ENCODE assay signal across 8 mouse cellular contexts in genomic region chr10:84441434-84441785, GRCm38 (mm10). TPM values are rescaled to one million over a fixed set of nuclear protein-coding genes. Genes with fewer than 3 reads are reported as not detected.
A peak's percentile ranks its signal among the peaks of the same experiment; 100 is the strongest.
DNase-seq lines count a peak whose midpoint lies in the region; ATAC-seq and TF ChIP-seq lines count a peak whose summit lies in the region.

No protein-coding gene starts in this region.

- no peaks in the 10 kb centered on the region for H3K36me3 ChIP-seq in kidney, adult 2 months (ENCODE audit: control insufficient read depth, insufficient read depth, low read length)
- H3K36me3 ChIP-seq in intestine, embryonic 15.5 days, result no peaks in the 10 kb centered on the region
- H3K36me3 ChIP-seq in midbrain, postnatal 0 days (ENCODE audit: insufficient read depth, low read length), result no peaks in the 10 kb centered on the region

- 1% methylated on average over 7 of the region's 7 CpGs for WGBS in kidney, adult 2 months
- under 1% methylated on average over 7 of the region's 7 CpGs for WGBS in intestine, embryonic 15.5 days
- 1% methylated on average over 7 of the region's 7 CpGs for WGBS in midbrain, postnatal 0 days

- no peak for TF ChIP-seq CTCF in kidney, adult 2 months (conservative IDR thresholded peaks at IDR 0.05; ENCODE audit: insufficient read depth, insufficient read length, low read depth, low read length)
- TF ChIP-seq CTCF in midbrain, postnatal 0 days (IDR thresholded peaks at IDR 0.05), result no peak

- H3K9ac ChIP-seq in intestine, embryonic 15.5 days, result peak overlapping the region; percentile 97
- peak overlapping the region; percentile 99 for H3K9ac ChIP-seq in midbrain, postnatal 0 days (replicated peaks; ENCODE audit: low read length, poor library complexity, severe bottlenecking)

- TF ChIP-seq POLR2A in kidney, adult 2 months (IDR thresholded peaks at IDR 0.05; ENCODE audit: low read depth, low read length), result no peak

- no peak; the same call in 1 of the 2 replicates for ATAC-seq in intestine, embryonic 15.5 days
- no peak; the same call in 1 of the 2 replicates for ATAC-seq in midbrain, postnatal 0 days (ENCODE audit: low FRiP score)

- peak overlapping the region; percentile 97 for H3K27ac ChIP-seq in kidney, adult 2 months (ENCODE audit: insufficient read depth, low read depth, low read length)
- peak overlapping the region; percentile 90 for H3K27ac ChIP-seq in intestine, embryonic 15.5 days
- peak overlapping the region; percentile 96 for H3K27ac ChIP-seq in midbrain, postnatal 0 days (ENCODE audit: low read depth, low read length)

- peak overlapping the region; percentile 88 for H3K4me3 ChIP-seq in kidney, adult 2 months (ENCODE audit: insufficient read depth, low read depth, low read length)
- peak overlapping the region; percentile 73 for H3K4me3 ChIP-seq in intestine, embryonic 15.5 days (replicated peaks)
- H3K4me3 ChIP-seq in midbrain, postnatal 0 days (ENCODE audit: low read depth, low read length), result peak overlapping the region; percentile 86

- intact Hi-C loops in left cerebral cortex, postnatal 4 days (cut with DNase I), result no loop called here

- H3K4me1 ChIP-seq in kidney, adult 2 months (ENCODE audit: control insufficient read depth, insufficient read depth, low read length), result peaks cover 8% of the 10 kb centered on the region
- peaks cover 21% of the 10 kb centered on the region; the same call in 1 of the 2 replicates for H3K4me1 ChIP-seq in intestine, embryonic 15.5 days (replicated peaks)
- peaks cover 9% of the 10 kb centered on the region; the same call in 1 of the 2 replicates for H3K4me1 ChIP-seq in midbrain, postnatal 0 days (ENCODE audit: insufficient read depth, low read length)

- H3K9me3 ChIP-seq in intestine, embryonic 15.5 days, result no peaks in the 10 kb centered on the region
- H3K9me3 ChIP-seq in midbrain, postnatal 0 days (ENCODE audit: low read length), result no peaks in the 10 kb centered on the region

- peak; percentile 69 for DNase-seq in kidney, adult 2 months
- no peak for DNase-seq in kidney, postnatal 4 days
- DNase-seq in embryo, embryonic 10.5 days (ENCODE audit: low spot score), result peak; percentile 70
- DNase-seq in midbrain, postnatal 0 days (ENCODE audit: low spot score), result no peak
- no peak for DNase-seq in ovary, adult 18-20 months (ENCODE audit: low spot score)
- DNase-seq in left cerebral cortex, postnatal 4 days, result no peak
- DNase-seq in spleen, postnatal 14 days (ENCODE audit: low spot score in 2 of 2), result no peak

- no peaks in the 10 kb centered on the region for H3K27me3 ChIP-seq in kidney, adult 2 months (replicated peaks; ENCODE audit: control insufficient read depth, insufficient read depth, low read length)
- no peaks in the 10 kb centered on the region for H3K27me3 ChIP-seq in intestine, embryonic 15.5 days (replicated peaks)
- no peaks in the 10 kb centered on the region for H3K27me3 ChIP-seq in midbrain, postnatal 0 days (ENCODE audit: insufficient read depth, low read length)

- peak overlapping the region; percentile 89 for H3K4me2 ChIP-seq in intestine, embryonic 15.5 days (replicated peaks)
- peak overlapping the region; percentile 96 for H3K4me2 ChIP-seq in midbrain, postnatal 0 days (ENCODE audit: low read depth, low read length, poor library complexity, severe bottlenecking)

RNA-seq across cellular contexts. Expression of gene Nuak1, which starts 1.0 kb away (rescaled TPM):
- polyA plus RNA-seq in kidney, adult 2 months (2012; rRNA removed), result 12.2 and 12.3 TPM in 2 replicates
- 0.92 and 0.97 TPM in 2 replicates for polyA plus RNA-seq in intestine, embryonic 15.5 days (2015; fragmentation: Nextera tagmentation; extraction: Ambion mirVana)
- 21.1 and 37.9 TPM in 2 replicates for total RNA-seq in midbrain, postnatal 0 days (2014; rRNA removed)
- polyA plus RNA-seq in midbrain, postnatal 0 days (2015; fragmentation: Nextera tagmentation; extraction: Ambion mirVana), result 2.2 and 2.7 TPM in 2 replicates
- 10 to 100 TPM; 51.7 to 53.0 TPM for total RNA-seq in left cerebral cortex, postnatal 4 days (2021)

Comparison
In these comparisons a context has a peak if more than half of its experiments do, and no peak if none do; other contexts are left out.
1. DNase-seq: peak in kidney, adult 2 months (single experiment) and embryo, embryonic 10.5 days (single experiment); none in kidney, postnatal 4 days (0 of 2), midbrain, postnatal 0 days (single experiment), ovary, adult 18-20 months (single experiment), left cerebral cortex, postnatal 4 days (single experiment) and spleen, postnatal 14 days (0 of 2).
2. Peak in every context shown above with its lines, with median percentiles within 50 percentile points of each other: H3K27ac ChIP-seq and H3K4me3 ChIP-seq.